Mouse (Mus musculus) embryonic stem cell, embryonic (primary cell): ENCODE measurements around the gene 0610037L13Rik.

Source experiments
- CTCF ChIA-PET, 4 experiments: fragments of 300-600 bp in 2 of 4; fragments of 350-600 bp in 2 of 4; sonication (Branson Sonifier 250); formaldehyde crosslinking; loops; one replicate each; lab custom pipeline; 2022; ENCODE audit warnings: inconsistent platforms in 2 of 4; lab: Charles Lee
- POLR2A ChIA-PET, 4 experiments: fragments of 300-600 bp in 2 of 4; fragments of 350-600 bp in 2 of 4; sonication (Branson Sonifier 250); formaldehyde crosslinking; loops; one replicate each; lab custom pipeline; 2022; ENCODE audit warnings: antibody characterized with exemption in 4 of 4, inconsistent platforms in 1 of 4; lab: Charles Lee

0610037L13Rik gene

DNA sequence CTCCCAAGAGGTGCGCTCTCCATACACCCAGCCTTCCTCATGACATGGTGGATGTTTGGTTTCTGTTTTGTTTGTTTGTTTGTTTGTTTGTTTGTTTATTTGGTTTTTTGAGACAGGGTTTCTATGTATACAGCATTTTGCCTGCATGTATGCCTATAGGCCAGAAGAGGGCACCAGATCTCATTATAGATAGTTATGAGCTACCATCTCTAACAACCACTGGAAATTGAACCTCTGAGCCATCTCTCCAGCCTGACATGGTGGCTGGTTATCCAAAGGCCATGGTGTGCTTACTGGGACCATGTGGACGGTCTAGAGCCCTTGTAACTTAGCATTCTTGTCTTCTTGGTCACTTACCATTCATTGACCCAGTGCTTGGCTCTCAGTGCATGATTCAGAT, 3.0 kb downstream of the 0610037L13Rik start:
- CTCF ChIA-PET = interaction anchor here in 3 of 4 experiments (0.7 to 1.5 kb wide), 6 partner anchors 44 to 434 kb away, joined by 3 to 5 read pairs (median 3); no protein-coding TSS in a partner anchor

DNA sequence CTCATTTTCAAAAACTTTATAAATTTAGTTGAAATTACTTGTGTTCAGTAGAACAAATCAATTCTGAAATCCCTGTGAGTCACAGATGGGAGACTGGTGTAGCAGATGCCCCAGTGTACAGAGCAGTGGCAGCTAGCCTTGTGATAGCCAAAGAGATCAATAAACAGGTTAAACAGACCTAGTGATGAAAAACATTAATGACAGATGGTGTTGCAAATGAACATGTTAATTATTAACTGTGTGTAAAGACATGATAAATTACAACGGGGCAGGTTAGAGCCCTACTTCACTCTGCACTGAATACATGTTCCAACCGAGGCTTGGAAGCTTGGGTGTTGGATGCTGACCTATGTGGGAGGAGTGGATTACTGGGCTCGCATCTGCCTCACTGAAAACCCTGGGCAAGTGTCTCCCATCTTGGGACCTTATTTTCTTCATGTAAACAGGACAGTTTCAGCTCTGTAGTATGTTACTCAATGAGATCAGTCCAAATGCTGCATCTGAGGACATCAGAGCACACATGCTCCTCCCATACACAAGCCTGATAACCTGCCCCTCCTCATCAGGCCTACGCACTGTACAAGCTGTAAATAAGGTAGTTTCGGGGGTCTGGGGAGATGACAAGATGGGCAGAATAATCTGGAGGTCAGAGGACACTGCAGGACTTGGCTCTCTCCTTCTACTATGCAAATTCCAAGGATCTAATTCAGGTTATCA, 9.8 kb downstream of the 0610037L13Rik start:
- POLR2A ChIA-PET = interaction anchor here in 3 of 4 experiments (0.6 to 2.7 kb wide), 3 partner anchors 10 to 122 kb away, joined by 3 to 10 read pairs (median 3); partner anchors contain the start of gene 0610037L13Rik (in 1 of the 3)
- CTCF ChIA-PET = no interaction called here

More for the DNA sequence above, 3.0 kb downstream of the 0610037L13Rik start:
- POLR2A ChIA-PET = interaction anchor here in 3 of 4 experiments (0.6 to 1.1 kb wide), 5 partner anchors 11 to 496 kb away, joined by 3 to 6 read pairs (median 3); no protein-coding TSS in a partner anchor

- CTCF ChIA-PET = interaction anchor here in 2 of 4 experiments (0.5 to 0.6 kb wide), 2 partner anchors 59 to 467 kb away, joined by 3 read pairs; no protein-coding TSS in a partner anchor
- POLR2A ChIA-PET = interaction anchor here (0.6 to 2.7 kb wide), 8 partner anchors 10 to 697 kb away, joined by 3 to 10 read pairs (median 3); partner anchors contain the start of genes 0610037L13Rik (in 2 of the 4) and Cpt2 (in 1 of the 4)
Measured at GRCm38 (mm10) chr4:107900206-107900605, 10.6 kb downstream of the 0610037L13Rik start.

- POLR2A ChIA-PET = interaction anchor here in 1 of 4 experiments (0.8 to 1.2 kb wide), 4 partner anchors 12 to 121 kb away, joined by 3 to 4 read pairs (median 3); partner anchors contain the start of genes 0610037L13Rik and Cpt2
- CTCF ChIA-PET = interaction anchor here in 3 of 4 experiments (0.5 to 0.6 kb wide), 3 partner anchors 111 to 726 kb away, joined by 3 to 4 read pairs (median 3); no protein-coding TSS in a partner anchor
Measured at GRCm38 (mm10) chr4:107904252-107904651, 14.6 kb downstream of the 0610037L13Rik start.

GRCm38 (mm10) chr4:107906561-107906960, 16.9 kb downstream of the 0610037L13Rik start:
- POLR2A ChIA-PET = interaction anchor here in 1 of 4 experiments (1.1 kb wide), 1 partner anchor 17 kb away, joined by 3 read pairs; the partner anchor contains the start of gene 0610037L13Rik
- CTCF ChIA-PET = interaction anchor here in 2 of 4 experiments (0.5 to 0.6 kb wide), 2 partner anchors 132 to 686 kb away, joined by 3 read pairs; no protein-coding TSS in a partner anchor

DNA sequence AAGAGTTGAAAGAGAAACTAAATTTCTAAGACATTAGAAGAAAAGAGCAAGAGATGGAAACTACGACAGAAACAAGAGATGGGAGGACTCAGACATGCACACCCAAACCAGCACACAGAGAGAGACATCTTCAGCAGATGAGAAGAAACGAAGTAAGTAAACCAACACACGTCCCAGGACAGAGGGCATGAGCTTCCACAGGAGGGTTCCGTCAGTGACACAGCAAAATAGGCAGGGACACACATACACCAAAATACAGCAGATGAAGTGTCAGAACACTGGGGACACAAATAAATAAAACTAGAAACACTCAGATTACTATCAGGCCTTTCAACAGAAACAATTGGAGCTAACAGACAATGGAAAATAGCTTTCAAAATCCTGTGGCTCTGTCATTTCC, 20.4 kb downstream of the 0610037L13Rik start:
- ChIA-PET POLR2A (interaction anchor here in 2 of 4 experiments (0.6 to 1.5 kb wide), 2 partner anchors 11 to 21 kb away, joined by 3 read pairs; no protein-coding TSS in a partner anchor), CTCF (no interaction called here)

DNA sequence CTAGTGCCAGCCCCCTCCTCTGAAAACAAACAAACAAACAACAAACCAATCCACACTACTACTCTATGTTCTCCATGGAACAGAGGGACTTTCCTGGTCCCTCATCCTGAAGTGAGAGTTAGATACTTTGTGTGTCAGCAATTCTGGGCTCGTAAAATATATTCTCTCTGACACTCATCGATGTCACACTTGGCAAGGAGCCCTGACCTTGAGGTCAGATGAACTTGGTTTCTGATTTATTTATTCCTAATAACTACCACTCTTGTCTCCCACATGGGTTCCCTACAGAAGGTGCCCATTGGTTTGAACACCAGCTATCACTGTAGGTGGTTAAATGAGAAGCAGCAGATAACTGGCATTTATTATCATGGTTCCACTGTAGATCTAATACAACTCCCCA, 30.7 kb downstream of the 0610037L13Rik start:
- POLR2A ChIA-PET = interaction anchor here in 1 of 4 experiments (2.5 kb wide), 1 partner anchor 30 kb away, joined by 10 read pairs; the partner anchor contains the start of gene 0610037L13Rik

DNA sequence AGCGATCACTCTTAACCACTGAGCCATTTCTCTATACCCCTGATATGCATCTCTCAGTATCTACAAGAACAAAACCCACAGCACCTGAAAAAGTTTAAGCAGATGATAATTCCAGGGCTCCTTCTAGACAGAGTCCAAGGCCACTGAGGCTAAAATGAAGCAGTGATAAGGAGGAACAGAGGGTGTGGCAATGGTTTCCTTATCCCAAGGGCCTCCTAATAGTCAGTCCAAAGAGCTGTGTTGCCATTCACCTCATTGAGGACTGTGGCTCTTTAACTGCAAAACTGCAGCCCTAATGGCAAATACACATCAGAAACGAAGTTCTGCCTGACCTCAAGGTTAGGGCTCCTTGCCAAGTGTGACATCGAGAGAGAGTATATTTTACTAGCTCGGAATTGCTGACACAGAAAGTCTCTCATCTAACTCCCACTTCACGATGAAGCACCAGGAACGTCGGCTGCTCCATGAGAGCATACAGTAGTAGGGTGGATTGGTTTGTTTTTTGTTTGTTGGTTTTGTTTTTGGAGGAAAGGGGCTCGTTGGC, 31.6 kb downstream of the 0610037L13Rik start:
- ChIA-PET POLR2A (interaction anchor here in 2 of 4 experiments (0.6 to 2.5 kb wide), 3 partner anchors 11 to 31 kb away, joined by 3 to 10 read pairs (median 3); partner anchors contain the start of gene 0610037L13Rik (in 1 of the 2)), CTCF (no interaction called here)

More for the DNA sequence above, 30.7 kb downstream of the 0610037L13Rik start:
- CTCF ChIA-PET = no interaction called here

DNA sequence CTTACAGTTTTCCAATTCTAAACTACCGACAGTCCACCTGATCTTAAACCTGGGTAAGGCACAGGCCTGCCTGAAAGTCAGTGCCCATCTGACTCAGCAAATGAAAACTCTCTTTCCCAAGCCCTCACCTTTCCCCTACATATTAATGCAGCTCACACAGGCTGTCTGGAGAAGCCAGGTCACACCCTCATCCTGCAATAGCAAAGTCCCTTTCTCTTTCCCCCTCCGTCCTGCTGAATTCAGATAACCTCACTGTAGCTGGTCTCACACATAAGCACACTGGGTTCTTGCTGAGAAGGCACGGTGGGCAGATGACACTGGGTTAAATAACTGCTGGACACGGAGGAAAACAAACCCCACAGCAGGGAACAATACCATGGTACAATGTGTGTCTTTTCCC, 32.3 kb downstream of the 0610037L13Rik start:
- CTCF ChIA-PET = interaction anchor here in 1 of 4 experiments (1.5 kb wide), 1 partner anchor 15 kb away, joined by 4 read pairs; no protein-coding TSS in a partner anchor
- POLR2A ChIA-PET = interaction anchor here in 3 of 4 experiments (0.6 to 2.5 kb wide), 4 partner anchors 12 to 824 kb away, joined by 3 to 10 read pairs (median 4); partner anchors contain the start of gene 0610037L13Rik (in 2 of the 3)

DNA sequence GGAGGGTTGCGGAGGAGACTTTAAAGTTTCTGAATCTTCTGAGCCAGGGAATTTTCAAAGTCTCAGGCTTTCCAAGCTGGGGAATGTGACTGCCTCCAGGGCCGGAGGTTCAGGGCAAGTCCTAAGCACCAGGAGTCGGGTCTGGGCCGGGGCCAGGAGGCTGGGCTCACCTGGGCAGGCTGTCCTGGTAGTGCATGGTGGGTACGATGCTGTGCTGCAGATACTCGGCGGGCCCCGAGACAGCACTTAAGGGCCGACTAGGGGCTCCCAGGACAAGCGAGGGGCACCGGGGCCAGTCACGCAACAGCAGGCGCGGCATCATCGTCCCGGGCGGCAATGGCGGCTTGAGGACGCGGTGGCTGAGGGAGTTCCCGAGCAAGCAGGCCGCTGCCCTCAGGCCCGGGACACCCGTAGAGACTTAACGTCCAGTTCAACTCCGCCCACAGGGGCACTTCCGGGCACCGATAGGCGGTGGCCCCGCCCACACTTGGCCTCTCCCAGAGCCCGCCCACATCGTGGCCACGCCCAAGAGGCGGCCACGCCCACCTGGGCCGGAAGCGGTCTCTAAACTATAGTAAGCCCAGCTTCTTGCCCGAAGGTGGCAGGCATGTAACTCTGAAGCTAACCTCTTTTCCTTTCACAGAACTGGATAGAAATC, 33.7 kb downstream of the 0610037L13Rik start, which contains the start of gene Cpt2:
Cpt2 (minus strand) TSS at position 466 of the 658 bp plus-strand sequence.
- POLR2A ChIA-PET = interaction anchor here in 3 of 4 experiments (0.7 to 1.8 kb wide), 19 partner anchors 8 to 405 kb away, joined by 3 to 6 read pairs (median 3); partner anchors contain the start of genes 0610037L13Rik (in 2 of the 3) and Coa7 (in 1 of the 3)

DNA sequence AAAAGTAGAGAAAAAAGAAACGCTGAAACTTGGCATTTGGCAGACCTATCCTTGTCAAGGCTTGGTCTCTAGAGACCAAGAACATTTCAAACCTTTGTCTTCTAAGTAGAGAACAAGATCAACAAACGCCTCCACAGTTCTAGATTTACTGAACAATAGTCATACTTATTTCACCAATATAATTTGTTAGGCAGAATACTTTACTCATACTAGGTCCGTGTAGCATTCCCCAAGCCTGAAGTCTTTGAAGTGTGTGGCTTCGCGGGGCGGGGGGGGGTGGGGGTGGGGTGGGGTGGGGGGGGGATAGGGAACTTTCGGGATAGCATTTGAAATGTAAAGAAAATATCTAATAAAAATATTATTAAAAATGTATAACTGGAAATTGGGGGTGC, 34.2 kb downstream of the 0610037L13Rik start:
- POLR2A ChIA-PET = interaction anchor here in 3 of 4 experiments (0.7 to 1.8 kb wide), 16 partner anchors 9 to 404 kb away, joined by 3 to 6 read pairs (median 3); partner anchors contain the start of genes 0610037L13Rik (in 2 of the 3) and Coa7 (in 1 of the 3)
- CTCF ChIA-PET = no interaction called here

More for the DNA sequence above, 33.7 kb downstream of the 0610037L13Rik start, which contains the start of gene Cpt2:
- CTCF ChIA-PET = interaction anchor here in 2 of 4 experiments (0.5 to 1.5 kb wide), 3 partner anchors 14 to 378 kb away, joined by 3 to 4 read pairs (median 3); partner anchors contain the start of gene Zyg11b (in 1 of the 2)

- POLR2A ChIA-PET = interaction anchor here in 1 of 4 experiments (1.3 kb wide), 1 partner anchor 9 kb away, joined by 3 read pairs; no protein-coding TSS in a partner anchor
- CTCF ChIA-PET = no interaction called here
Measured at GRCm38 (mm10) chr4:107928269-107928668, 38.7 kb downstream of the 0610037L13Rik start.

- CTCF ChIA-PET = no interaction called here
- POLR2A ChIA-PET = interaction anchor here in 1 of 4 experiments (1.3 kb wide), 1 partner anchor 9 kb away, joined by 3 read pairs; no protein-coding TSS in a partner anchor
Measured at GRCm38 (mm10) chr4:107928726-107929125, 39.1 kb downstream of the 0610037L13Rik start.

DNA sequence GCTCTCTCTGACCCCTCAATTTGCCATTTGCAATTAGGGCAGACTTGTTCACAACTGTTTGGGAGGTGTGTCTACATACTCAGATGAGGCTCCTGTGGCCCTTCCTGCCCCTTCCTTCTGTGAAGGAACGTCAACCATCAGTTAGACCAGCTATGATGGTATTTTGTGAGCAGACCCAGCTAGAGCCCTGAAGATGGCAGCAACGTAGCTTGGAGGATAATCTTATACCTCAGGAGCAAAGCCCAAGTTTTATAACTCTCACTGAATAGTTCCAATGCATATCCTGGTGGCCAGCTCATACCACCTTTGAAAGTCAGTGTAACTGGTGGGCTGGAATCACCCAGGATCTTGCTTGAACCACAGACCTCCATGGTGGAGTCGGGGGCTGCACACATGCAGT, 41.8 kb downstream of the 0610037L13Rik start:
- ChIA-PET CTCF (no interaction called here), POLR2A (interaction anchor here in 2 of 4 experiments (0.6 to 1.1 kb wide), 3 partner anchors 8 to 22 kb away, joined by 3 read pairs; partner anchors contain the start of gene Cpt2 (in 1 of the 2))

GRCm38 (mm10) chr4:107933239-107933638, 43.6 kb downstream of the 0610037L13Rik start:
- CTCF ChIA-PET = interaction anchor here in 1 of 4 experiments (0.5 kb wide), 1 partner anchor 312 kb away, joined by 4 read pairs; no protein-coding TSS in a partner anchor
- POLR2A ChIA-PET = interaction anchor here in 2 of 4 experiments (0.5 to 1.3 kb wide), 3 partner anchors 8 to 130 kb away, joined by 3 to 5 read pairs (median 4); no protein-coding TSS in a partner anchor

GRCm38 (mm10) chr4:107935254-107935653, 45.6 kb downstream of the 0610037L13Rik start:
- POLR2A ChIA-PET = interaction anchor here in 2 of 4 experiments (0.6 to 0.7 kb wide), 3 partner anchors 167 to 1194 kb away, joined by 3 to 4 read pairs (median 3); no protein-coding TSS in a partner anchor
- CTCF ChIA-PET = interaction anchor here in 1 of 4 experiments (0.7 kb wide), 1 partner anchor 573 kb away, joined by 4 read pairs; no protein-coding TSS in a partner anchor
